Mouse (Mus musculus) brain, embryonic 14.5 days (tissue): ENCODE measurements around the gene Atat1.

ENCODE experiments used
- CTCF ChIP-seq: fragments of 200-500 bp; IDR thresholded peaks from 2 replicates; pipeline ENCODE4 v1.5.1; 2012; ENCODE audit warnings: inconsistent platforms, mild to moderate bottlenecking, moderate library complexity, borderline replicate concordance; ENCODE audit not compliant: insufficient read depth, insufficient read length; ENCODE audit errors: extremely low read depth
- POLR2A ChIP-seq: fragments of 200-500 bp; IDR thresholded peaks from 2 replicates; pipeline ENCODE4 v1.6.1; 2012; ENCODE audit warnings: mild to moderate bottlenecking, inconsistent platforms, borderline replicate concordance; ENCODE audit not compliant: poor library complexity, insufficient read depth, insufficient read length, severe bottlenecking; ENCODE audit errors: extremely low read depth

DNA sequence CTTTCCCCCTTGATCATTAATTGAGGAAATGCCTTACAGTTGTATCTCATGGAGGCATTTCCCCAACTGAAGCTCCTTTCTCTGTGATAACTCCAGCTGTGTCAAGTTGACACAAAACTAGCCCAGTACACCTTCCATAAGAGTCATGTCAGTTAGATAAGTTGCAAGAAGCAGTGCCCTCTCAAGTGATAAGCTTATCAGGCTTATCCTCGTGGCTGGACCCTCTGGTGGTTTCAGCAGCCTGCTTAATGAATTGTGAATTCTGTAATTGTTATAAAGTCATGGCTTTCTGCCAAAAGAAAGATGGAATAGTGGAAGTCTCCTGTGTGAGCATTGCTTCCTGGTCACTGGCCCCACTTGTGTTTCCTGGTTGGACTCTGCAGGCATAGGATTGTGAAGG, 17.6 kb upstream of the Atat1 start:
- TF ChIP-seq POLR2A (no peak), CTCF (no peak)
